Mouse (Mus musculus) midbrain, embryonic 15.5 days (tissue): ENCODE measurements around the gene Dnajc24. TPM values are rescaled to one million over a fixed set of nuclear protein-coding genes. Genes with fewer than 3 reads are reported as not detected.

Source experiments
- ATAC-seq: fragments of 200-750 bp; cut with Nextera tagmentation; replicated peaks from 2 replicates; pipeline ENCODE4 v1.8.0; 2017; ENCODE audit warnings: moderate TSS enrichment
- H3K27ac ChIP-seq: fragments of 300-500 bp; sonication (generic); 2 replicates; pipeline ENCODE4 v1.5.1; 2015; ENCODE audit warnings: mild to moderate bottlenecking, inconsistent platforms
- H3K27me3 ChIP-seq: fragments of 300-500 bp; sonication (generic); replicated peaks from 2 replicates; pipeline ENCODE4 v1.6.1; 2015; ENCODE audit warnings: inconsistent platforms
- H3K36me3 ChIP-seq: fragments of 300-500 bp; sonication (generic); replicated peaks from 2 replicates; pipeline ENCODE4 v1.6.1; 2015; ENCODE audit warnings: inconsistent platforms
- H3K4me1 ChIP-seq: fragments of 300-500 bp; sonication (generic); 2 replicates; pipeline ENCODE4 v1.6.1; 2015; ENCODE audit warnings: inconsistent platforms
- H3K4me2 ChIP-seq: fragments of 300-500 bp; sonication (generic); 2 replicates; pipeline ENCODE4 v1.6.1; 2015; ENCODE audit warnings: inconsistent platforms, mild to moderate bottlenecking, moderate library complexity
- H3K4me3 ChIP-seq: fragments of 300-500 bp; sonication (generic); 2 replicates; pipeline ENCODE4 v1.5.1; 2015; ENCODE audit warnings: mild to moderate bottlenecking, inconsistent platforms
- H3K9ac ChIP-seq: fragments of 300-500 bp; sonication (generic); 2 replicates; pipeline ENCODE4 v1.6.1; 2015; ENCODE audit warnings: mild to moderate bottlenecking, inconsistent platforms
- H3K9me3 ChIP-seq: fragments of 300-500 bp; sonication (generic); 2 replicates; pipeline ENCODE4 v1.6.1; 2016; ENCODE audit warnings: inconsistent platforms
- WGBS: fragments of 180-500 bp; shearing (Covaris S2); methylation state at CpG from one replicate; pipeline ENCODE4 v1.1.7; 2015; ENCODE audit warnings: mixed read lengths; 5-methylcytosine and 5-hydroxymethylcytosine counted together
- polyA plus RNA-seq: library from polyadenylated mRNA; unstranded; fragments of >200 nt; fragmentation: Nextera tagmentation; extraction: Ambion mirVana; gene quantifications from 2 replicates; pipeline ENCODE4 v1.2.1, GENCODE M21; 2015

Dnajc24 gene
- 27.1 and 28.1 TPM in 2 replicates for polyA plus RNA-seq

- Histone ChIP-seq H3K36me3 (no peaks in the 10 kb centered on the region), H3K9me3 (no peaks in the 10 kb centered on the region), H3K4me1 (peaks cover 11% of the 10 kb centered on the region), H3K27me3 (0 out of 2 replicates have a peak, but pooled peaks cover 3% of the 10 kb centered on the region), H3K27ac (peak within 1 kb of the TSS; percentile 84), H3K9ac (peak within 1 kb of the TSS; percentile 95), H3K4me2 (peak within 1 kb of the TSS; percentile 64), H3K4me3 (peak within 1 kb of the TSS; percentile 88)
- ATAC-seq: peak; percentile 98
- 1% methylated on average over 44 of the region's 44 CpGs for WGBS
Observed at GRCm38 (mm10) chr2:106002835-106003739, at the start of gene Dnajc24. Dnajc24 (minus strand) TSS chr2:106003549.

- H3K4me2 ChIP-seq: no peak overlapping the region
- H3K4me1 ChIP-seq: no peaks in the 10 kb centered on the region
- H3K27me3 ChIP-seq: no peaks in the 10 kb centered on the region
- WGBS: 87% methylated on average over 4 of the region's 4 CpGs
- no peak for ATAC-seq
- H3K9me3 ChIP-seq: no peaks in the 10 kb centered on the region
- H3K36me3 ChIP-seq: no peaks in the 10 kb centered on the region
- H3K9ac ChIP-seq: no peak overlapping the region
- no peak overlapping the region for H3K27ac ChIP-seq
- H3K4me3 ChIP-seq: no peak overlapping the region
Observed at GRCm38 (mm10) chr2:106046686-106047085, 43.3 kb upstream of the Dnajc24 start.

- H3K27ac ChIP-seq: no peak overlapping the region
- no peaks in the 10 kb centered on the region for H3K4me1 ChIP-seq
- H3K4me3 ChIP-seq: no peak overlapping the region
- WGBS: 42% methylated on average over 7 of the region's 7 CpGs
- H3K9ac ChIP-seq: no peak overlapping the region
- H3K9me3 ChIP-seq: no peaks in the 10 kb centered on the region
- no peak for ATAC-seq
- no peaks in the 10 kb centered on the region for H3K36me3 ChIP-seq
- no peak overlapping the region for H3K4me2 ChIP-seq
- H3K27me3 ChIP-seq: no peaks in the 10 kb centered on the region
Observed at GRCm38 (mm10) chr2:106042495-106042894, 39.1 kb upstream of the Dnajc24 start.

- Histone ChIP-seq H3K4me2 (no peak overlapping the region), H3K27me3 (no peaks in the 10 kb centered on the region), H3K27ac (no peak overlapping the region), H3K36me3 (no peaks in the 10 kb centered on the region), H3K4me1 (no peaks in the 10 kb centered on the region), H3K9me3 (no peaks in the 10 kb centered on the region), H3K9ac (no peak overlapping the region), H3K4me3 (no peak overlapping the region)
- ATAC-seq: no peak
- 71% methylated on average over 5 of the region's 5 CpGs for WGBS
Observed at GRCm38 (mm10) chr2:106041961-106042360, 38.6 kb upstream of the Dnajc24 start.

- Histone ChIP-seq H3K27me3 (no peaks in the 10 kb centered on the region), H3K4me1 (no peaks in the 10 kb centered on the region), H3K36me3 (no peaks in the 10 kb centered on the region), H3K9ac (no peak overlapping the region), H3K4me3 (no peak overlapping the region), H3K4me2 (no peak overlapping the region), H3K9me3 (no peaks in the 10 kb centered on the region), H3K27ac (no peak overlapping the region)
- WGBS: 50% methylated on average over 4 of the region's 4 CpGs
- no peak for ATAC-seq
Observed at GRCm38 (mm10) chr2:106038286-106038685, 34.9 kb upstream of the Dnajc24 start.

GRCm38 (mm10) chr2:106024895-106025294, 21.5 kb upstream of the Dnajc24 start:
- no peak overlapping the region for H3K4me2 ChIP-seq
- no peak for ATAC-seq
- H3K4me1 ChIP-seq: no peaks in the 10 kb centered on the region
- H3K9ac ChIP-seq: no peak overlapping the region
- no peaks in the 10 kb centered on the region for H3K27me3 ChIP-seq
- no peaks in the 10 kb centered on the region for H3K9me3 ChIP-seq
- H3K27ac ChIP-seq: no peak overlapping the region
- no peaks in the 10 kb centered on the region for H3K36me3 ChIP-seq
- H3K4me3 ChIP-seq: no peak overlapping the region
- WGBS: 74% methylated on average over 3 of the region's 3 CpGs

GRCm38 (mm10) chr2:106008415-106008814, 5.1 kb upstream of the Dnajc24 start:
- no peaks in the 10 kb centered on the region for H3K4me1 ChIP-seq
- H3K4me2 ChIP-seq: no peak overlapping the region
- 82% methylated on average over 2 of the region's 2 CpGs for WGBS
- no peak overlapping the region for H3K27ac ChIP-seq
- no peak for ATAC-seq
- H3K9ac ChIP-seq: no peak overlapping the region
- 0 out of 2 replicates have a peak, but pooled peaks cover 3% of the 10 kb centered on the region for H3K27me3 ChIP-seq
- H3K9me3 ChIP-seq: no peaks in the 10 kb centered on the region
- no peaks in the 10 kb centered on the region for H3K36me3 ChIP-seq
- H3K4me3 ChIP-seq: no peak overlapping the region

GRCm38 (mm10) chr2:105987999-105988398, 15.3 kb downstream of the Dnajc24 start:
- Histone ChIP-seq H3K4me2 (no peak overlapping the region), H3K4me1 (no peaks in the 10 kb centered on the region), H3K4me3 (no peak overlapping the region), H3K9me3 (peaks cover 4% of the 10 kb centered on the region; the same call in 1 of the 2 replicates), H3K9ac (no peak overlapping the region), H3K36me3 (no peaks in the 10 kb centered on the region), H3K27ac (no peak overlapping the region), H3K27me3 (no peaks in the 10 kb centered on the region)
- 20% methylated on average over 2 of the region's 2 CpGs for WGBS
- ATAC-seq: no peak

- Histone ChIP-seq H3K9ac (no peak overlapping the region), H3K4me2 (no peak overlapping the region), H3K36me3 (no peaks in the 10 kb centered on the region), H3K4me1 (no peaks in the 10 kb centered on the region), H3K27ac (no peak overlapping the region), H3K4me3 (no peak overlapping the region), H3K9me3 (peaks cover 4% of the 10 kb centered on the region; the same call in 1 of the 2 replicates), H3K27me3 (no peaks in the 10 kb centered on the region)
- WGBS: 31% methylated on average over 1 of the region's 1 CpGs
- ATAC-seq: no peak
Observed at GRCm38 (mm10) chr2:105987131-105987530, 16.2 kb downstream of the Dnajc24 start.

- H3K4me2 ChIP-seq: no peak overlapping the region
- no peaks in the 10 kb centered on the region for H3K4me1 ChIP-seq
- ATAC-seq: no peak
- H3K27ac ChIP-seq: no peak overlapping the region
- no peaks in the 10 kb centered on the region for H3K36me3 ChIP-seq
- H3K4me3 ChIP-seq: no peak overlapping the region
- H3K9me3 ChIP-seq: peaks cover 4% of the 10 kb centered on the region; the same call in 1 of the 2 replicates
- WGBS: 69% methylated on average over 7 of the region's 7 CpGs
- no peak overlapping the region for H3K9ac ChIP-seq
- no peaks in the 10 kb centered on the region for H3K27me3 ChIP-seq
Observed at GRCm38 (mm10) chr2:105985206-105985605, 18.1 kb downstream of the Dnajc24 start.

- H3K36me3 ChIP-seq: no peaks in the 10 kb centered on the region
- no peak overlapping the region for H3K4me2 ChIP-seq
- H3K27me3 ChIP-seq: no peaks in the 10 kb centered on the region
- H3K27ac ChIP-seq: no peak overlapping the region
- no peak overlapping the region for H3K9ac ChIP-seq
- no peak for ATAC-seq
- whole genome bisulfite sequencing: 94% methylated on average over 2 of the region's 2 CpGs
- no peaks in the 10 kb centered on the region for H3K4me1 ChIP-seq
- no peak overlapping the region for H3K4me3 ChIP-seq
- no peaks in the 10 kb centered on the region for H3K9me3 ChIP-seq
Observed at GRCm38 (mm10) chr2:105978065-105978464, 25.3 kb downstream of the Dnajc24 start.

GRCm38 (mm10) chr2:105973941-105974340, 29.4 kb downstream of the Dnajc24 start:
- no peaks in the 10 kb centered on the region for H3K27me3 ChIP-seq
- no peak for ATAC-seq
- peaks cover 5% of the 10 kb centered on the region; the same call in 1 of the 2 replicates for H3K36me3 ChIP-seq
- H3K4me3 ChIP-seq: no peak overlapping the region
- H3K9ac ChIP-seq: no peak overlapping the region
- H3K4me2 ChIP-seq: no peak overlapping the region
- no peaks in the 10 kb centered on the region for H3K9me3 ChIP-seq
- no peak overlapping the region for H3K27ac ChIP-seq
- WGBS: 3% methylated on average over 2 of the region's 2 CpGs
- no peaks in the 10 kb centered on the region for H3K4me1 ChIP-seq

GRCm38 (mm10) chr2:105963447-105963846, 39.9 kb downstream of the Dnajc24 start:
- H3K9ac ChIP-seq: no peak overlapping the region
- H3K4me1 ChIP-seq: no peaks in the 10 kb centered on the region
- no peaks in the 10 kb centered on the region for H3K27me3 ChIP-seq
- no peaks in the 10 kb centered on the region for H3K9me3 ChIP-seq
- 90% methylated on average over 1 of the region's 1 CpGs for WGBS
- no peak overlapping the region for H3K4me2 ChIP-seq
- no peak overlapping the region for H3K4me3 ChIP-seq
- no peaks in the 10 kb centered on the region for H3K36me3 ChIP-seq
- no peak overlapping the region for H3K27ac ChIP-seq
- ATAC-seq: no peak
